Mouse (Mus musculus): ENCODE measurements around the gene Tmf1. TPM values are rescaled to one million over a fixed set of nuclear protein-coding genes. Genes with fewer than 3 reads are reported as not detected.

Tmf1 gene
- polyA plus RNA-seq, 1 experiment from 2014 or later = 43.1 TPM

GRCm38 (mm10) chr6:97210962-97211601 is 32.2 kb upstream of the Tmf1 start:
- Histone ChIP-seq H3K4me3 (peak overlapping the region; percentile 72), H3K4me1 (replicated peaks) (peaks cover 40% of the 10 kb centered on the region), H3K4me2 (peak overlapping the region; percentile 79), H3K27ac (replicated peaks) (peak overlapping the region; percentile 68), H3K9ac (peak overlapping the region; percentile 87), H3K36me3 (peaks cover 5% of the 10 kb centered on the region), H3K27me3 (no peaks in the 10 kb centered on the region), H3K9me3 (no peaks in the 10 kb centered on the region)
- WGBS = 2% methylated on average over 22 of the region's 22 CpGs
- peak; percentile 68 for ATAC-seq (ENCODE audit: low read depth)

DNA sequence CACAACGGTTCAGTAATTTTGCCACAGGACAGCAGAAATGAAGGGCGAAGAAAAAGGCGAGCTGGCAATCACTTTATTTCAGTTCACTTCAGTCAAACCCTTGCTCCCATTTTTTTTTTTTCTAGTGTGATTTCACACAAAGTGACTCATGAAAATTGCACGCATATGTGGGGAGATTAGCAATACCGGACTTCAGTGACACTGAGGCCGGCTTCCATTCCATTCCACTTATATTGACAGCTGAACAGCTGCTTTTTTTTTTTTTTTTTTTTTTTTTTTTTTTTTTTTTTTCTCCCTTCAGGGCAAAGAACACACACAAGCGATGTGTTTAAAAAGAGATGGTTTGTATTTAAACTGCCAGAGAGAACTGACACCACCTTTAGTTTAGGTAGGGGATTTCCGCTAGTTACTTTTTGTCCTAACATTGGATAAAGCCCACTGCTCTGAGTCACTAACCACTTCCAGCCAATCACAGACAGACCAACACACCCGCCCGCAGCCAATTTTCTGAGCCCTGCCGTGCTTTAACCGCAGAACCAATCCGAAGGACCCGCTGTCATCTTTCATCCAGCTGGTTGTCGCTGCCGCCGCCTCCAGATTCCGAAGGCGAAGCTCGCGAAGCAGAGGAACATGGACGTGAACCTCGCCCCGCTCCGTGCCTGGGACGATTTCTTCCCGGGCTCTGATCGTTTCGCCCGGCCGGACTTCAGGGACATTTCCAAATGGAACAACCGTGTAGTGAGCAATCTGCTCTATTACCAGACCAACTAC is 31.5 kb upstream of the Tmf1 start, which contains the start of gene Arl6ip5:
Arl6ip5 (plus strand) TSS at position 499 of the 771 bp plus-strand sequence.
- Histone ChIP-seq H3K4me2 (peak within 1 kb of the TSS; percentile 79), H3K9me3 (no peaks in the 10 kb centered on the region), H3K36me3 (peaks cover 5% of the 10 kb centered on the region), H3K4me3 (peak within 1 kb of the TSS; percentile 72), H3K27me3 (no peaks in the 10 kb centered on the region), H3K4me1 (replicated peaks) (peaks cover 40% of the 10 kb centered on the region), H3K9ac (peak within 1 kb of the TSS; percentile 87), H3K27ac (replicated peaks) (peak within 1 kb of the TSS; percentile 68)
- WGBS = 13% methylated on average over 32 of the region's 32 CpGs
- peak; percentile 68 for ATAC-seq (ENCODE audit: low read depth)

GRCm38 (mm10) chr6:97209751-97210150 is 30.8 kb upstream of the Tmf1 start:
- Histone ChIP-seq H3K36me3 (peaks cover 4% of the 10 kb centered on the region), H3K9ac (no peak overlapping the region), H3K4me2 (no peak overlapping the region), H3K4me1 (replicated peaks) (peaks cover 40% of the 10 kb centered on the region), H3K27ac (replicated peaks) (no peak overlapping the region), H3K4me3 (no peak overlapping the region), H3K9me3 (no peaks in the 10 kb centered on the region), H3K27me3 (no peaks in the 10 kb centered on the region)
- 86% methylated on average over 4 of the region's 4 CpGs for WGBS
- ATAC-seq (ENCODE audit: low read depth) = no peak

- 47% methylated on average over 3 of the region's 3 CpGs for WGBS
- H3K9me3 ChIP-seq = no peaks in the 10 kb centered on the region
- no peaks in the 10 kb centered on the region for H3K36me3 ChIP-seq
- no peak overlapping the region for H3K4me3 ChIP-seq
- no peak overlapping the region for H3K9ac ChIP-seq
- no peak overlapping the region for H3K27ac ChIP-seq (replicated peaks)
- no peak overlapping the region for H3K4me2 ChIP-seq
- no peak for ATAC-seq (ENCODE audit: low read depth)
- no peaks in the 10 kb centered on the region for H3K27me3 ChIP-seq
- H3K4me1 ChIP-seq (replicated peaks) = peaks cover 43% of the 10 kb centered on the region
Measured at GRCm38 (mm10) chr6:97209201-97209600, 30.3 kb upstream of the Tmf1 start.

- Histone ChIP-seq H3K9ac (no peak overlapping the region), H3K4me1 (replicated peaks) (peaks cover 41% of the 10 kb centered on the region), H3K4me2 (no peak overlapping the region), H3K36me3 (no peaks in the 10 kb centered on the region), H3K4me3 (no peak overlapping the region), H3K9me3 (no peaks in the 10 kb centered on the region), H3K27ac (replicated peaks) (no peak overlapping the region; the same call in 1 of the 2 replicates), H3K27me3 (no peaks in the 10 kb centered on the region)
- WGBS = 37% methylated on average over 3 of the region's 3 CpGs
- no peak for ATAC-seq (ENCODE audit: low read depth)
Measured at GRCm38 (mm10) chr6:97208406-97208805, 29.5 kb upstream of the Tmf1 start.

GRCm38 (mm10) chr6:97207085-97207484 is 28.2 kb upstream of the Tmf1 start:
- H3K4me3 ChIP-seq = no peak overlapping the region
- H3K9ac ChIP-seq = no peak overlapping the region
- no peak overlapping the region for H3K4me2 ChIP-seq
- no peak for ATAC-seq (ENCODE audit: low read depth)
- H3K9me3 ChIP-seq = no peaks in the 10 kb centered on the region
- H3K27ac ChIP-seq (replicated peaks) = no peak overlapping the region
- H3K27me3 ChIP-seq = no peaks in the 10 kb centered on the region
- 85% methylated on average over 4 of the region's 4 CpGs for WGBS
- H3K4me1 ChIP-seq (replicated peaks) = peaks cover 30% of the 10 kb centered on the region
- H3K36me3 ChIP-seq = no peaks in the 10 kb centered on the region

GRCm38 (mm10) chr6:97205439-97205885 is 26.5 kb upstream of the Tmf1 start, which contains the start of gene Uba3:
Gene Uba3, minus strand, starts transcription at chr6:97205647.
- Histone ChIP-seq H3K27ac (replicated peaks) (peak within 1 kb of the TSS; percentile 93), H3K36me3 (no peaks in the 10 kb centered on the region), H3K4me2 (peak within 1 kb of the TSS; percentile 56), H3K9me3 (no peaks in the 10 kb centered on the region), H3K27me3 (no peaks in the 10 kb centered on the region), H3K9ac (peak within 1 kb of the TSS; percentile 94), H3K4me3 (peak within 1 kb of the TSS; percentile 72), H3K4me1 (replicated peaks) (peaks cover 20% of the 10 kb centered on the region)
- under 1% methylated on average over 37 of the region's 38 CpGs for WGBS
- ATAC-seq (ENCODE audit: low read depth) = peak; percentile 98

DNA sequence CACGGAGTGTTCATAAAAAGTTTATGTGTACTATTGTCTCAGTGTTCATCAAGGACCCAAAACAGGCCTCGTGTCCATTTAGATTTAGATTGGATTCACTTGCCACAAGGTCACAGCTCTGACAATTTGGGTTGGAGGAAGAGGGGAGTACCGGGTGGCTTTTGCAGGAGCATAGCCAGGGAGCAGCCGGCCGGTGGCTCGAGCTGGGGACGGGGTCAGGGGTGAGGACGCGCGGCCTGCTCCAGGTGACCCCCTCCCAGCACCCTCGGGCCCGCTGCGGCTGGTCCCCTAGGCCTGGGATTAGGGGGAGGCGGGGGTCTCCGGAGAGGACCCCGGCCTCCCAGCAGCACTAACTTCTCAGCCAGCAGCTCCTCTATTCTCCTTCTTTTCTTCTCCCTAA is 26.0 kb upstream of the Tmf1 start:
- peak overlapping the region; percentile 56 for H3K4me2 ChIP-seq
- ATAC-seq (ENCODE audit: low read depth) = peak; percentile 58
- H3K9me3 ChIP-seq = no peaks in the 10 kb centered on the region
- peaks cover 16% of the 10 kb centered on the region for H3K4me1 ChIP-seq (replicated peaks)
- H3K36me3 ChIP-seq = no peaks in the 10 kb centered on the region
- 0% methylated on average over 16 of the region's 16 CpGs for WGBS
- H3K9ac ChIP-seq = peak overlapping the region; percentile 94
- peak overlapping the region; percentile 72 for H3K4me3 ChIP-seq
- H3K27me3 ChIP-seq = no peaks in the 10 kb centered on the region
- peak overlapping the region; percentile 93 for H3K27ac ChIP-seq (replicated peaks)

DNA sequence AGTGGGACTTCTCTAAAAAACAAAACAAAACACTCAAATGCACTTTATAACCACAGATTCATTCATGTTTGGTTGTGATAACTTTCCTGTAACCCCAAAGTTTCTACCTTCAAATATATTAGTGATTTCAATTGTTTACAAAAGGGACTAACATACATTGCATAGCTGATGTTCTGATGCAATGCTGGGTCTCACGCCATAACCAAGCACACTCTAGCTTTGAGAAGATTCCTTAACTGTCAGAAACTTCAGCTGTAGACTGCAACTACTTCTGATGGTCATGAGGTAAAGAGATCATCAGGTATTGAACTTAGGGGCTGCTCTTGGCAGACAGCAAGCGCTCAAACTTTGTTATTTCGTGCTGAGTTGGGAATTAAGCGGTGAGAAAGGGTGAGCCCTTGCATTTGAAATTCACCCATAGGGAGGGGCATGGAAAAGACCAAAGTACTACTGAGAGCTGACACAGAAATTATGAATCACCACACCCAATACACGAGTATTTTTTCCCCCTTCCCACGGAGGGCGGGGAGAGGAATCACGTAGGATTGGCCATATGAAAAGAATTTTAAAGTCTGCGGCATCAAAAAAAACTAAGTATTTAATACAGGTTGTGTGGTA is 25.4 kb upstream of the Tmf1 start:
- Histone ChIP-seq H3K36me3 (no peaks in the 10 kb centered on the region), H3K9me3 (no peaks in the 10 kb centered on the region), H3K27ac (replicated peaks) (no peak overlapping the region), H3K4me1 (replicated peaks) (peaks cover 13% of the 10 kb centered on the region), H3K9ac (peak overlapping the region; percentile 94), H3K4me3 (peak overlapping the region; percentile 72), H3K4me2 (peak overlapping the region; percentile 56), H3K27me3 (no peaks in the 10 kb centered on the region)
- whole genome bisulfite sequencing = 17% methylated on average over 9 of the region's 9 CpGs
- ATAC-seq (ENCODE audit: low read depth) = no peak

DNA sequence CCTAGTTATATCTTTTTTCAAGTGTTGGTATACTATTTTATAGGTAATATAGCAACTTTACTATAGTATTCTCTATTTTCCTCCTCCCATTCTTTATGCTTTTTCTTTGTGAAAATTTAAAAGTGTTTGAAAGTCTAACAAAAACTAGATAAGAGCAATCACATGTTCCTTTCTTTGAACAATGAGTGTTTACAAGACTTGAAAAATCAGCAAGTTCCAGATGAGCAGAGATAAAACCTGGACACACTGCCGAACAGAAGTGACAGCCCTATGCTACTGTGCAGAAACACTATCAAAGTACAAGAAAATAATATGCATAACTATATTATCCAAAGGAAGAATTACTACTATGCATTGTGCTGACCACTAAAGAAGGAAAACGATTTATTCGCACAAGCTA is 23.6 kb upstream of the Tmf1 start:
- Histone ChIP-seq H3K27me3 (no peaks in the 10 kb centered on the region), H3K9me3 (no peaks in the 10 kb centered on the region), H3K27ac (replicated peaks) (no peak overlapping the region), H3K9ac (no peak overlapping the region), H3K4me2 (no peak overlapping the region), H3K4me1 (replicated peaks) (peaks cover 13% of the 10 kb centered on the region), H3K4me3 (no peak overlapping the region), H3K36me3 (peaks cover 6% of the 10 kb centered on the region)
- WGBS = 93% methylated on average over 3 of the region's 3 CpGs
- no peak for ATAC-seq (ENCODE audit: low read depth)

DNA sequence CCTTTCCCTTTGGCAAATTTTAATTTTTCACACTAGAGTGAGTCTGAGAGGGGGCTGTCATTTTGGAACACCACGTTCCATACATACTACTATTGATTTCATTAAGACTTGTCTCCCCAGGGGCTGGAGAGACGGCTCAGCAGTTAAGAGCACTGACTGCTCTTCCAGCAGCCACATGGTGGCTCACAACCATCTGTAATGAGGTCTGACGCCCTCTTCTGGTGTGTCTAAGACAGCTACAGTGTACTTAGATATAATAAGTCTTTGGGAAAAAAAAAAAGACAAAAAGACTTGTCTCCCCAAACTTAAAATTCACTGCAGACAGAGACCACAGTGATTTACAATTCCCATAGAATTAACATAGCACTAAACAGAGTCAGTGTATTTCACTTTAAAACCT is 21.5 kb upstream of the Tmf1 start:
- Histone ChIP-seq H3K4me3 (no peak overlapping the region), H3K4me2 (no peak overlapping the region), H3K27me3 (no peaks in the 10 kb centered on the region), H3K4me1 (replicated peaks) (peaks cover 13% of the 10 kb centered on the region), H3K36me3 (peaks cover 26% of the 10 kb centered on the region), H3K27ac (replicated peaks) (no peak overlapping the region), H3K9ac (no peak overlapping the region), H3K9me3 (no peaks in the 10 kb centered on the region)
- no peak for ATAC-seq (ENCODE audit: low read depth)
- WGBS = 36% methylated on average over 3 of the region's 3 CpGs

DNA sequence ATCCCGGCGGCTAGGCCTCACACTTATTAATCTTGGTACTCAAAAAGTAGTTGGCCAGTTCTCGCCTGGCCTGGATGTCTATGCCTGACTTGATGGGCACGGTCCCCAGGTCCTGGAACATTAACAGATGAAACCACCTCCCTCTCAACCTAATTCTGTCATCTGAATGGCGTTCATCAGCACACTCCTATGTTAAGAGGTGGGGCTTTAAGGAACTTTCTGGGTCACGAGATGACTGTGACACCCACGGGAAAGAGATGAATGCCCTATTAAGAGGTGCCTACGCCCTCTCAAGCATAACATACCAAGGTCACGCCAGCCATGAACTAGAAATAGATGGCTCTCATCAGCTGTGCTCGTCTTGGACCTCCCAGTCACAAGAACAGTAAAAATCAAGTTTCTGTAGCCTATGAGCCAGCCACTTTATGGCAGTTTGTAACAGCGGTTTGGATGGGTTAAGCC is 476 bp upstream of the Tmf1 start:
- 9% methylated on average over 11 of the region's 11 CpGs for WGBS
- peak; percentile 64; the same call in 1 of the 2 replicates for ATAC-seq (ENCODE audit: low read depth)

More for the DNA sequence above, 476 bp upstream of the Tmf1 start:
- Histone ChIP-seq H3K9ac (peak overlapping the region; percentile 92), H3K4me3 (peak overlapping the region; percentile 83), H3K27me3 (no peaks in the 10 kb centered on the region), H3K36me3 (peaks cover 23% of the 10 kb centered on the region), H3K4me1 (replicated peaks) (peaks cover 35% of the 10 kb centered on the region), H3K9me3 (no peaks in the 10 kb centered on the region), H3K27ac (replicated peaks) (peak overlapping the region; percentile 91), H3K4me2 (peak overlapping the region; percentile 62)

Data from neural tube, embryonic 13.5 days (tissue).